Mouse (Mus musculus) bone marrow macrophage, adult 2 months (primary cell): ENCODE data around the gene Stpg3.

ENCODE experiments used
- CTCF ChIP-seq: IDR thresholded peaks from 2 replicates; pipeline ENCODE4 v1.5.1; 2012; ENCODE audit warnings: low read depth, mild to moderate bottlenecking, low read length, moderate library complexity
- POLR2A ChIP-seq: IDR thresholded peaks from 2 replicates; pipeline ENCODE4 v1.6.1; 2012; ENCODE audit warnings: mild to moderate bottlenecking, low read depth, low read length, borderline replicate concordance

DNA sequence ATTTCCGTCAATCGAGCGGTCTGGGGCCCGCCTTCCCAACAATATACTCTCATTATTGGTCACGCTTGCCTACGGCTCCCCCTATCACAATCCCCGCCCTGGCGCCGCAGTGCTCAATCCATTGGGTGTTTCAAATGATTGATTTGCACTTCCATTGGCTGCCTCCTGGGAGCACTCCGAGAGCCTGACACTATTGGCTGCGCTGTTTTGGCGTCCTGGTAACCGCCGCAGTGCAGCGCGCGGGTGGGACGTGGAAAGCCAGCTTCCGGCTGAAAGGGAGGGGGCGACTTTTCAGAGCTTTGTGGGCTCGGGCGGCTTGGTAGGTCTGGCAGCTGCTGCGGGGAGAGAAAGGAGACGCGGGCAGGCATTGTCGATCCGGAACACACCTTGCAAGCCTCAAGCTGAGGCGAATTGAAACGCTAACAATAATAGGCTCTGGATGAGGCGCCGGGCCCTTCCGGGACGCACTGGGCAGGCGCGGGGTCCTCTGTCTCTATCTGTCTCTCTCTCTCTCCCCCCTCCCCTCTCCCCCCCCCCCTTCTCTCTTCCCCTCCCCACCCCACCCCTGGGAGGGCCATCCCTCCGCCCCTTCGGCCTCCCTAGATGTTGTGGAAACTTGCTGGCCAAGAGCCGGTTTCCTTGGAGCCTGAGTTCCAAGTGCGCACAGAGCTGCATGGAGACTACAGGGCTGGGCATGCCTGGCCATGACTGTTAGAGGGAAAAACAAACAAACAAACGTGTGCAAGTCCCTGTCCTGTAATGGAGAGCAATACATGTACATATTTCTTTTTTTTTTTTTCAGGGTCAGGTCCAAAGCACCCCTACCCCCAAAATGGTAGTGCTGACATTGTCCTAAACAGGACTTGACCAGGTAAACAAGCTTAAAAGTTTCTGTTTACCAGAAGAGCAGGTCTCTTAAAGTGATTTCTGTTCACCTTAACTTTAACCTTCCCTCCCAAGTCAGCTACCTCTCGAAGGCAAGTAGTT lies 10.6 kb upstream of the Stpg3 start:
- TF ChIP-seq CTCF (no peak), POLR2A (no peak)
